Comparison of ENCODE assay signal across 12 mouse cellular contexts in the genomic region with DNA sequence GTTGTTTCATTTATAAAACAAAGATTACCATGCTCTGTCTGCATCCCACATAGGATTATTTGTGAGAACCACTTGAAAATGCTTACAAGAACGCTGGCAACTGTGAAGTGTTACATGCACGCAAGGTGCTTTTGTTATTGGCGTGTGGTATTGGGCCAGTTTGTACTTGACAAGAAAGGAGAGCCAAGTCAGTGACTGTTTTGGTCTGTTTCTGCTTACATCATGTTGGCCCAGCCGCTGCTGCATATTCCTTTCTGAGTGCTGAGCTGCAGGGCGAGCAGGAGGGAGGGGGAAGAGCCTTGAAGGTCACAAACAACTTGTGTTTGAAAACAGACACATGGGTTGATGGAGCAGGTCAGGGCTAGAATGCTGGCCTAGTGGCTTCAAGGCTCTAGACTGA.
DNase-seq lines count a peak whose midpoint lies in the region; ATAC-seq lines count a peak whose summit lies in the region.
"Had no signal": no experiment of that assay in that cellular context is flagged by ENCODE, and none has a peak within 500 bp of the region (broad histone marks: within the 10 kb centered on the region; RNA-seq: fewer than 3 reads in every experiment).

No protein-coding gene starts in this region.

- no peak overlapping the region for H3K4me3 ChIP-seq in lung, embryonic 15.5 days
- no peak overlapping the region for H3K4me3 ChIP-seq in midbrain, embryonic 11.5 days (ENCODE audit: low read depth, low read length)
- H3K4me3 ChIP-seq: limb, embryonic 13.5 days had no signal

- peak overlapping the region; percentile 41; the same call in 1 of the 2 replicates for H3K27ac ChIP-seq in lung, embryonic 15.5 days
- H3K27ac ChIP-seq in midbrain, embryonic 11.5 days (ENCODE audit: low read depth, low read length) = no peak overlapping the region
- H3K27ac ChIP-seq: limb, embryonic 13.5 days had no signal

- H3K36me3 ChIP-seq in lung, embryonic 15.5 days = no peaks in the 10 kb centered on the region
- H3K36me3 ChIP-seq in midbrain, embryonic 11.5 days (ENCODE audit: control insufficient read depth, insufficient read depth, low read length) = no peaks in the 10 kb centered on the region
- H3K36me3 ChIP-seq: limb, embryonic 13.5 days had no signal

- H3K27me3 ChIP-seq in lung, embryonic 15.5 days = no peaks in the 10 kb centered on the region
- H3K27me3 ChIP-seq in midbrain, embryonic 11.5 days (ENCODE audit: control insufficient read depth, insufficient read depth, low read length) = no peaks in the 10 kb centered on the region
- H3K27me3 ChIP-seq: limb, embryonic 13.5 days had no signal

- no peak overlapping the region for H3K9ac ChIP-seq in lung, embryonic 15.5 days
- no peak overlapping the region for H3K9ac ChIP-seq in midbrain, embryonic 11.5 days (ENCODE audit: low read length)
- H3K9ac ChIP-seq: limb, embryonic 13.5 days had no signal

- no peak for ATAC-seq in lung, embryonic 15.5 days (ENCODE audit: borderline replicate concordance, extremely low read depth, low FRiP score, low TSS enrichment)
- no peak for ATAC-seq in midbrain, embryonic 11.5 days (ENCODE audit: low FRiP score)
- ATAC-seq: inflammation-experienced regulatory T-cells, adult 6 months; midbrain, embryonic 16.5 days had no signal

- intact Hi-C loops in gastrocnemius, postnatal 14 days (cut with DNase I; ENCODE audit: low total_unique reads) = no loop called here

- DNase-seq in layer of hippocampus, adult 9-11 months = peak; percentile 27
- DNase-seq in layer of hippocampus, adult 9-10 months (ENCODE audit: low spot score) = no peak
- peak; percentile 46 for DNase-seq in adipocyte (ENCODE audit: low spot score)
- DNase-seq in gastrocnemius, postnatal 14 days = peak; percentile 45
- DNase-seq in layer of hippocampus, postnatal 14 days (ENCODE audit: low spot score in 2 of 2) = no peak
- DNase-seq in midbrain, embryonic 11.5 days (ENCODE audit: low spot score, missing footprints) = no peak
- DNase-seq: embryo, embryonic 11 days; right cerebral cortex, postnatal 14 days had no signal

- peaks cover 42% of the 10 kb centered on the region for H3K4me1 ChIP-seq in lung, embryonic 15.5 days
- H3K4me1 ChIP-seq in midbrain, embryonic 11.5 days (ENCODE audit: control insufficient read depth, insufficient read depth, low read length) = no peaks in the 10 kb centered on the region

- H3K9me3 ChIP-seq in lung, embryonic 15.5 days = no peaks in the 10 kb centered on the region
- no peaks in the 10 kb centered on the region for H3K9me3 ChIP-seq in midbrain, embryonic 11.5 days (ENCODE audit: control insufficient read depth, low read length)
- H3K9me3 ChIP-seq: limb, embryonic 13.5 days had no signal

- WGBS in lung, embryonic 15.5 days = 43% methylated on average over 5 of the region's 5 CpGs
- WGBS in midbrain, embryonic 11.5 days = 87% methylated on average over 5 of the region's 5 CpGs

- no peak overlapping the region for H3K4me2 ChIP-seq in lung, embryonic 15.5 days
- no peak overlapping the region for H3K4me2 ChIP-seq in midbrain, embryonic 11.5 days
- H3K4me2 ChIP-seq: limb, embryonic 13.5 days had no signal

Comparison
In these comparisons a context has a peak if more than half of its experiments do, and no peak if none do; other contexts are left out.
1. DNase-seq: peak in layer of hippocampus, adult 9-11 months (single experiment), adipocyte (single experiment) and gastrocnemius, postnatal 14 days (single experiment); none in layer of hippocampus, adult 9-10 months (single experiment), layer of hippocampus, postnatal 14 days (0 of 2) and midbrain, embryonic 11.5 days (single experiment).